Mouse (Mus musculus): ENCODE results near the gene Erich6. TPM values are rescaled to one million over a fixed set of nuclear protein-coding genes. Genes with fewer than 3 reads are reported as not detected.

Gene Erich6
- total and polyA plus RNA-seq, 2 experiments from 2014 or later, result not detected

DNA sequence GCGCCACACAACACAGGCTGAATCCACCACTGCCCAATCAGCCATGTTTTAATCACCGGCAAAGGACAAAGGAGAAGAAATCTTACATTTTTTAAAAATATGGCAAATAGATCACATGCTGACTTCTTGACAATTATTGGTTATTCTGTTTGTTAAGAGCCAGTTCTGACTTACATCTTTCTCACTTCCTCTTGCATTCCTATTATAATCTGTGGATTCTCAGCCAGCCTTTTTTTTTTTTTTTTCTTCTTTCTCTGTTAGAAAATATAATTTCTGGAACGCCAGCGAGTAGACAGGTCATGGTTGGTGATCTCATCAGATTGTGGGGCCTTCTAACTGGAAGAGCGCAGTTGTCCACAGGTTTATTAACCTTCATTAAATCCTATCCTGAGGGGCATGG, 36.3 kb upstream of the Erich6 start:
- Histone ChIP-seq H3K9ac (replicated peaks; ENCODE audit: low read depth, low read length) (no peak overlapping the region), H3K36me3 (replicated peaks; ENCODE audit: control insufficient read depth, insufficient read depth, low read length) (peaks cover 21% of the 10 kb centered on the region), H3K4me1 (ENCODE audit: control insufficient read depth, insufficient read depth) (no peaks in the 10 kb centered on the region), H3K4me2 (ENCODE audit: low read depth, low read length) (no peak overlapping the region), H3K4me3 (ENCODE audit: low read depth, low read length) (no peak overlapping the region), H3K9me3 (replicated peaks; ENCODE audit: control insufficient read depth, low read length) (no peaks in the 10 kb centered on the region), H3K27ac (ENCODE audit: low read depth) (no peak overlapping the region), H3K27me3 (ENCODE audit: control insufficient read depth, insufficient read depth, low read length) (no peaks in the 10 kb centered on the region)
- no peak for DNase-seq (ENCODE audit: low spot score)
- TF ChIP-seq EP300 (IDR thresholded peaks at IDR 0.05; ENCODE audit: low read depth) (no peak), CTCF (IDR thresholded peaks at IDR 0.05; ENCODE audit: low read depth) (no peak)
- WGBS, result 90% methylated on average over 5 of the region's 5 CpGs
- ATAC-seq (ENCODE audit: insufficient read depth, low read depth), result no peak

- no peaks in the 10 kb centered on the region for H3K4me1 ChIP-seq (ENCODE audit: control insufficient read depth, insufficient read depth)
- H3K27ac ChIP-seq (ENCODE audit: low read depth), result no peak overlapping the region
- DNase-seq (ENCODE audit: low spot score) (no peak), ATAC-seq (ENCODE audit: insufficient read depth, low read depth) (no peak)
- no peaks in the 10 kb centered on the region for H3K27me3 ChIP-seq (ENCODE audit: control insufficient read depth, insufficient read depth, low read length)
- H3K9me3 ChIP-seq (replicated peaks; ENCODE audit: control insufficient read depth, low read length), result no peaks in the 10 kb centered on the region
- H3K4me2 ChIP-seq (ENCODE audit: low read depth, low read length), result no peak overlapping the region
- peaks cover 21% of the 10 kb centered on the region for H3K36me3 ChIP-seq (replicated peaks; ENCODE audit: control insufficient read depth, insufficient read depth, low read length)
- no peak overlapping the region for H3K9ac ChIP-seq (replicated peaks; ENCODE audit: low read depth, low read length)
- WGBS, result 56% methylated on average over 4 of the region's 4 CpGs
- no peak overlapping the region for H3K4me3 ChIP-seq (ENCODE audit: low read depth, low read length)
- no peak for TF ChIP-seq CTCF (IDR thresholded peaks at IDR 0.05; ENCODE audit: low read depth)
- TF ChIP-seq EP300 (IDR thresholded peaks at IDR 0.05; ENCODE audit: low read depth), result no peak
These were observed 35.6 kb upstream of the Erich6 start for GRCm38 (mm10) chr3:58672481-58673183.

DNA sequence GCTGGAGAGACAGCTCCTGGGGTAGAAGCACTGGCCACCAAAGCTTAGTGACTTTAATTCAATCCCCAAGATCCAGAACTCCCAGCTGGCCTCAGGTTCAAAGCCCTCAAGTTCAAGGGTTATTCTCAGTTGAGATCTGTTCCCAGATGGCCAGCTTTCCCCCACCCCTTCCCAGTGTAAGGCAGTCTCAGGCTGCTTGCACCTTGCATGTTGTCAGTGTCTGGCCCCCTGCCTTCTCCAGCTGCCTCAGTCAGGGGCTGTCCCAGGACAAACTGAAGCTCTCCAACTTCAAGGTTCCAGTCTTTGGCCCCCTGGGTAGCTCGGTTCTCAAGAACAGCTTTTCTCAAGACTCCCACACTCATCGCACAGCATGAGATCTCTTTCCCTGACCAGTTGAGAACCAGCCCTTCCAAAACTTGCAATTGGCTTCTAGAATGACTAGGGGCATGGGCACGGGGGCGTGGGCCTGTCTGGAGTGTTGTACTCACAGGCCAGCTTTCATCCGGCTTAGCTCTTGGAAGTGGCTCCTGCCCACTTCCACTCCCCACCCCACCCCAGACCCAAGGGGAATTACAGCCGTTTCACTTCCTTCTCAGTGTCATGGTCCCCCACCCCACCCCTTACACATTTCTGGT, 34.7 kb upstream of the Erich6 start:
- ATAC-seq (ENCODE audit: insufficient read depth, low read depth), result no peak
- no peak for DNase-seq (ENCODE audit: low spot score)
- Histone ChIP-seq H3K4me2 (ENCODE audit: low read depth, low read length) (no peak overlapping the region), H3K9me3 (replicated peaks; ENCODE audit: control insufficient read depth, low read length) (no peaks in the 10 kb centered on the region), H3K4me3 (ENCODE audit: low read depth, low read length) (no peak overlapping the region), H3K27me3 (ENCODE audit: control insufficient read depth, insufficient read depth, low read length) (no peaks in the 10 kb centered on the region), H3K36me3 (replicated peaks; ENCODE audit: control insufficient read depth, insufficient read depth, low read length) (peaks cover 21% of the 10 kb centered on the region), H3K27ac (ENCODE audit: low read depth) (no peak overlapping the region), H3K9ac (replicated peaks; ENCODE audit: low read depth, low read length) (no peak overlapping the region), H3K4me1 (ENCODE audit: control insufficient read depth, insufficient read depth) (no peaks in the 10 kb centered on the region)
- TF ChIP-seq EP300 (IDR thresholded peaks at IDR 0.05; ENCODE audit: low read depth) (no peak), CTCF (IDR thresholded peaks at IDR 0.05; ENCODE audit: low read depth) (no peak)
- WGBS, result 47% methylated on average over 6 of the region's 6 CpGs

- no peaks in the 10 kb centered on the region for H3K4me1 ChIP-seq (ENCODE audit: control insufficient read depth, insufficient read depth)
These were observed 27.0 kb upstream of the Erich6 start for GRCm38 (mm10) chr3:58663970-58664369.

DNA sequence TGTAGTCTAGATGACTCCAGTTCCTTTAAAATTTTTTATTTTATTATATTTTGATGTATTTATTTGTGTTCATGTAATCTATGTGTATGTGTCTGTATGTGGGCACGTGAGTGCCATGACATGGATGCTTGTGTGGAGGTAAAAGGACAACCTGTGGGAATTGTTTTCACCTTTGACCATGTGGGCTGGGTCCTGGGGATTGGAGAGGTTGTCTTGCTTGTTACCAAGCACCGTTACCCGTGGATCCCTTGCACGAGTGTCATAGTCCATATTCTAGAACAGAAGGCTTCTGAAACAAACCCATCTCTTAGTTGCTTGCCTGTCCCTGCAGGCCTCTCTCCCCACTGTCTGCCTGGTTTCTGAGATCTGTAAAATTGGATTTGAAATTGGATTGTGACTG, 23.6 kb upstream of the Erich6 start:
- no peak overlapping the region for H3K4me2 ChIP-seq (ENCODE audit: low read depth, low read length)
- ATAC-seq (ENCODE audit: insufficient read depth, low read depth) (no peak), DNase-seq (ENCODE audit: low spot score) (no peak)
- no peak overlapping the region for H3K9ac ChIP-seq (replicated peaks; ENCODE audit: low read depth, low read length)
- 0 out of 2 replicates have a peak, but pooled peaks cover under 1% of the 10 kb centered on the region for H3K9me3 ChIP-seq (replicated peaks; ENCODE audit: control insufficient read depth, low read length)
- H3K4me1 ChIP-seq (ENCODE audit: control insufficient read depth, insufficient read depth), result no peaks in the 10 kb centered on the region
- 81% methylated on average over 4 of the region's 4 CpGs for WGBS
- no peaks in the 10 kb centered on the region for H3K27me3 ChIP-seq (ENCODE audit: control insufficient read depth, insufficient read depth, low read length)
- no peak overlapping the region for H3K27ac ChIP-seq (ENCODE audit: low read depth)
- H3K36me3 ChIP-seq (replicated peaks; ENCODE audit: control insufficient read depth, insufficient read depth, low read length), result no peaks in the 10 kb centered on the region
- TF ChIP-seq EP300 (IDR thresholded peaks at IDR 0.05; ENCODE audit: low read depth), result no peak
- TF ChIP-seq CTCF (IDR thresholded peaks at IDR 0.05; ENCODE audit: low read depth), result no peak
- H3K4me3 ChIP-seq (ENCODE audit: low read depth, low read length), result no peak overlapping the region

More at GRCm38 (mm10) chr3:58663970-58664369, 27.0 kb upstream of the Erich6 start:
- DNase-seq (ENCODE audit: low spot score) (no peak), ATAC-seq (ENCODE audit: insufficient read depth, low read depth) (no peak)
- TF ChIP-seq EP300 (IDR thresholded peaks at IDR 0.05; ENCODE audit: low read depth) (no peak), CTCF (IDR thresholded peaks at IDR 0.05; ENCODE audit: low read depth) (no peak)
- no peaks in the 10 kb centered on the region for H3K27me3 ChIP-seq (ENCODE audit: control insufficient read depth, insufficient read depth, low read length)
- H3K9ac ChIP-seq (replicated peaks; ENCODE audit: low read depth, low read length), result no peak overlapping the region
- no peak overlapping the region for H3K4me3 ChIP-seq (ENCODE audit: low read depth, low read length)
- peaks cover 4% of the 10 kb centered on the region; the same call in 1 of the 2 replicates for H3K9me3 ChIP-seq (replicated peaks; ENCODE audit: control insufficient read depth, low read length)
- WGBS, result 82% methylated on average over 7 of the region's 7 CpGs
- H3K4me2 ChIP-seq (ENCODE audit: low read depth, low read length), result no peak overlapping the region
- no peak overlapping the region for H3K27ac ChIP-seq (ENCODE audit: low read depth)
- no peaks in the 10 kb centered on the region for H3K36me3 ChIP-seq (replicated peaks; ENCODE audit: control insufficient read depth, insufficient read depth, low read length)

Measured in heart, postnatal 0 days (tissue).